Mouse (Mus musculus) heart, embryonic 14.5 days (tissue): Measurements from ENCODE around the gene Hist3h2a. TPM values are rescaled to one million over a fixed set of nuclear protein-coding genes. Genes with fewer than 3 reads are reported as not detected.

Experiments
- ATAC-seq: fragments of 200-750 bp; cut with Nextera tagmentation; 2 replicates; pipeline ENCODE4 v1.8.0; 2017; ENCODE audit warnings: low read depth, moderate TSS enrichment; ENCODE audit not compliant: insufficient number of reproducible peaks, insufficient read depth, low FRiP score
- H3K27ac ChIP-seq, 2 experiments: fragments of 200-500 bp in 1 of 2; fragments of 300-500 bp in 1 of 2; sonication (generic) in 1 of 2; replicated peaks in 1 of 2; 2 replicates each; pipeline ENCODE4 v1.5.1; 2012 to 2014; ENCODE audit warnings: low read depth in 2 of 2, low read length in 2 of 2, control low read depth in 1 of 2, mild to moderate bottlenecking in 1 of 2, mixed read lengths in 1 of 2; ENCODE audit not compliant: control insufficient read depth in 1 of 2, insufficient read depth in 1 of 2
- H3K27me3 ChIP-seq: fragments of 300-500 bp; sonication (generic); 2 replicates; pipeline ENCODE4 v1.6.1; 2014; ENCODE audit warnings: mild to moderate bottlenecking, low read length, control low read depth; ENCODE audit not compliant: control insufficient read depth, insufficient read depth
- H3K36me3 ChIP-seq: fragments of 300-500 bp; sonication (generic); 2 replicates; pipeline ENCODE4 v1.6.1; 2014; ENCODE audit warnings: mild to moderate bottlenecking, control low read depth, low read length, mixed read lengths; ENCODE audit not compliant: control insufficient read depth, insufficient read depth
- H3K4me1 ChIP-seq, 2 experiments: fragments of 200-500 bp in 1 of 2; fragments of 300-500 bp in 1 of 2; sonication (generic) in 1 of 2; 2 replicates each; pipeline ENCODE4 v1.6.1; 2012 to 2014; ENCODE audit warnings: low read length in 2 of 2, control low read depth in 1 of 2, mixed read lengths in 1 of 2; ENCODE audit not compliant: control insufficient read depth in 2 of 2, insufficient read depth in 2 of 2
- H3K4me2 ChIP-seq: fragments of 300-500 bp; sonication (generic); 2 replicates; pipeline ENCODE4 v1.6.1; 2014; ENCODE audit warnings: mild to moderate bottlenecking, low read length
- H3K4me3 ChIP-seq, 2 experiments: fragments of 200-500 bp in 1 of 2; fragments of 300-500 bp in 1 of 2; sonication (generic) in 1 of 2; 2 replicates each; pipeline ENCODE4 v1.5.1; 2012 to 2014; ENCODE audit warnings: low read length in 2 of 2, mild to moderate bottlenecking in 2 of 2, control low read depth in 1 of 2, low read depth in 1 of 2, moderate library complexity in 1 of 2; ENCODE audit not compliant: control insufficient read depth in 1 of 2, insufficient read depth in 1 of 2
- H3K9ac ChIP-seq: fragments of 300-500 bp; sonication (generic); 2 replicates; pipeline ENCODE4 v1.6.1; 2014; ENCODE audit warnings: mild to moderate bottlenecking, low read length
- H3K9me3 ChIP-seq: fragments of 300-500 bp; sonication (generic); 2 replicates; pipeline ENCODE4 v1.6.1; 2016; ENCODE audit warnings: low read length, control low read depth; ENCODE audit not compliant: control insufficient read depth
- WGBS: fragments of 180-500 bp; shearing (Covaris S2); extraction: QIAGEN DNeasy Blood & Tissue Kit; methylation state at CpG from one replicate; pipeline ENCODE4 v1.1.7; 2014; 5-methylcytosine and 5-hydroxymethylcytosine counted together
- polyA plus RNA-seq: library from polyadenylated mRNA; unstranded; fragments of >200 nt; fragmentation: Nextera tagmentation; extraction: Ambion mirVana; gene quantifications from 2 replicates; pipeline ENCODE4 v1.2.1, GENCODE M21; 2014

Gene Hist3h2a
- polyA plus RNA-seq, 1 experiment from 2014 or later = 40.8 TPM

GRCm38 (mm10) chr11:58971796-58972195 is 17.3 kb downstream of the Hist3h2a start:
- Histone ChIP-seq H3K9me3 (no peaks in the 10 kb centered on the region), H3K4me1 (peaks cover 0 to 8% of the 10 kb centered on the region in 2 experiments; a peak in 2 of 4 replicates), H3K27me3 (no peaks in the 10 kb centered on the region), H3K36me3 (peaks cover 36% of the 10 kb centered on the region), H3K27ac (no peak overlapping the region), H3K4me2 (no peak overlapping the region), H3K9ac (no peak overlapping the region), H3K4me3 (no peak overlapping the region)
- 78% methylated on average over 3 of the region's 3 CpGs for WGBS
- ATAC-seq = no peak

DNA sequence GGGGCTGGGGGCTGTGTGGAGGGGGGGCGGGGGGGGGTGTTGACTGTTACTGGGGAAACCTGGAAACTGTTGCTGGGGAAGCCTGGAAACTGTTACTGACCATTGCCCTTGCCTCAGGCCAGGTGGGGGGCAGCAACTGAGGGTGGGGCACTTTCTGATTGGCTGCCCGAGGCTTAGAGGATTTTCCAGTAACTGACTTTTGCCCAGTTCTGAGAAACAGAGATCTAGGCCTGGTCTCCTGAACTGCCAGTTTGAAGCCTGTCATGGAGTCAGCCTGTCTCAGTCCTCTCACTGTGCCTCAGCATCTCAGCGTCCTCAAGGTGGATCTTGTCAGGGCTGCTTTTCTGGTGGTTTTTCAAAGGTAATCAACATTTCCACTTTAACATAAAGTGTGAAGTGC is 19.9 kb downstream of the Hist3h2a start:
- Histone ChIP-seq H3K9ac (no peak overlapping the region), H3K4me2 (no peak overlapping the region), H3K4me3 (no peak overlapping the region), H3K4me1 (peaks cover 2 to 20% of the 10 kb centered on the region in 2 experiments), H3K9me3 (no peaks in the 10 kb centered on the region), H3K36me3 (peaks cover 31% of the 10 kb centered on the region), H3K27me3 (no peaks in the 10 kb centered on the region), H3K27ac (no peak overlapping the region)
- WGBS = 81% methylated on average over 3 of the region's 3 CpGs
- ATAC-seq = no peak

- WGBS = under 1% methylated on average over 29 of the region's 29 CpGs
- peak overlapping the region; percentile 98 for H3K4me2 ChIP-seq
- H3K27ac ChIP-seq = peak overlapping the region; percentile 68 to 78
- H3K9me3 ChIP-seq = no peaks in the 10 kb centered on the region
- peak overlapping the region; percentile 90 for H3K9ac ChIP-seq
- ATAC-seq = no peak
- peaks cover 21% of the 10 kb centered on the region for H3K36me3 ChIP-seq
- H3K4me3 ChIP-seq = peak overlapping the region; percentile 87 to 92
- no peaks in the 10 kb centered on the region for H3K27me3 ChIP-seq
- peaks cover 23 to 39% of the 10 kb centered on the region in 2 experiments for H3K4me1 ChIP-seq
Measured at GRCm38 (mm10) chr11:58977150-58977549, 22.7 kb downstream of the Hist3h2a start.

GRCm38 (mm10) chr11:58977607-58978026 is 23.1 kb downstream of the Hist3h2a start:
- no peaks in the 10 kb centered on the region for H3K27me3 ChIP-seq
- H3K27ac ChIP-seq = peak overlapping the region; percentile 68 to 78
- H3K4me3 ChIP-seq = peak overlapping the region; percentile 87 to 92
- no peaks in the 10 kb centered on the region for H3K9me3 ChIP-seq
- under 1% methylated on average over 21 of the region's 21 CpGs for WGBS
- peak overlapping the region; percentile 98 for H3K4me2 ChIP-seq
- ATAC-seq = no peak
- H3K9ac ChIP-seq = peak overlapping the region; percentile 90
- peaks cover 21% of the 10 kb centered on the region for H3K36me3 ChIP-seq
- peaks cover 27 to 43% of the 10 kb centered on the region in 2 experiments for H3K4me1 ChIP-seq

GRCm38 (mm10) chr11:58978027-58978705 is 23.7 kb downstream of the Hist3h2a start, which contains the start of gene Trim11:
Trim11 (plus strand) TSS chr11:58978093.
- Histone ChIP-seq H3K4me1 (peaks cover 32 to 49% of the 10 kb centered on the region in 2 experiments), H3K9ac (peak within 1 kb of the TSS; percentile 90), H3K27ac (peak within 1 kb of the TSS; percentile 72 to 78), H3K4me3 (peak within 1 kb of the TSS; percentile 87 to 92), H3K4me2 (peak within 1 kb of the TSS; percentile 98), H3K9me3 (no peaks in the 10 kb centered on the region), H3K36me3 (peaks cover 26% of the 10 kb centered on the region), H3K27me3 (no peaks in the 10 kb centered on the region)
- peak; percentile 57; the same call in 1 of the 2 replicates for ATAC-seq
- WGBS = under 1% methylated on average over 64 of the region's 64 CpGs

- Histone ChIP-seq H3K27me3 (no peaks in the 10 kb centered on the region), H3K9me3 (no peaks in the 10 kb centered on the region)
- 0% methylated on average over 5 of the region's 5 CpGs for WGBS
Measured at GRCm38 (mm10) chr11:58978706-58979030, 24.2 kb downstream of the Hist3h2a start.

GRCm38 (mm10) chr11:58979183-58979582 is 24.7 kb downstream of the Hist3h2a start:
- H3K9ac ChIP-seq = peak overlapping the region; percentile 90
- peak overlapping the region; percentile 87 to 92 for H3K4me3 ChIP-seq
- WGBS = 53% methylated on average over 3 of the region's 3 CpGs
- peaks cover 31% of the 10 kb centered on the region for H3K36me3 ChIP-seq
- no peak for ATAC-seq
- peak overlapping the region; percentile 39 to 78; a peak in 3 of 4 replicates for H3K27ac ChIP-seq
- no peaks in the 10 kb centered on the region for H3K9me3 ChIP-seq
- H3K27me3 ChIP-seq = no peaks in the 10 kb centered on the region
- H3K4me2 ChIP-seq = peak overlapping the region; percentile 98
- peaks cover 35 to 54% of the 10 kb centered on the region in 2 experiments for H3K4me1 ChIP-seq

More at GRCm38 (mm10) chr11:58978706-58979030, 24.2 kb downstream of the Hist3h2a start:
- Histone ChIP-seq H3K36me3 (peaks cover 27% of the 10 kb centered on the region), H3K4me3 (peak overlapping the region; percentile 87 to 92), H3K4me1 (peaks cover 33 to 51% of the 10 kb centered on the region in 2 experiments), H3K9ac (peak overlapping the region; percentile 90), H3K4me2 (peak overlapping the region; percentile 98), H3K27ac (peak overlapping the region; percentile 72 to 78)
- ATAC-seq = no peak
